Mouse (Mus musculus) layer of hippocampus, postnatal 10 days (tissue): Measurements from ENCODE around the gene Ryr3. TPM values are rescaled to one million over a fixed set of nuclear protein-coding genes. Genes with fewer than 3 reads are reported as not detected.

Experiments used
- DNase-seq, 2 experiments: peaks; one replicate each; pipeline ENCODE4 v3.0.0; 2021; ENCODE audit warnings: low spot score in 2 of 2
- total RNA-seq, 2 experiments: library from RNA; stranded (reverse); gene quantifications; 2 replicates each; pipeline ENCODE4 v1.2.3; 2021

Gene Ryr3
- total RNA-seq, 2 experiments from 2014 or later: 63.8 to 74.1 TPM

DNA sequence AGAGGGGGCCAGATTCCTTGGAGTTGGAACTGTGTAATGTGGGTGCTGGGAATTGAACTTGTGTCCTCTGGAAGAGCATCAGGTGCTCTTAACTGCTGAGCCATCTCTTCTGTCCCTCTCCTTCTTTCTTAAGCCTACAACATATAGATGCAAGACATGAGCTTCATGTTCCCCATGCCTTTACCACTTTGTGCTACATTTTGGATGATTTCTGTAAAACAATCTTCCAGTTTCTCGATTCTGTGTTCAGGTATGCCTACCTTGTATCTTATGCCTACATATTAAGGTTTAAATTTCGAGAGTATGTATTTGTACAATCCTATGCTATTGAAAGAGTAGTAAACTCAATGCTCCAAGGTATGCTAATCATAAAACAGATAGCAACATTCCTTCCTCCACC, 540.7 kb downstream of the Ryr3 start:
- DNase-seq: no peak

DNA sequence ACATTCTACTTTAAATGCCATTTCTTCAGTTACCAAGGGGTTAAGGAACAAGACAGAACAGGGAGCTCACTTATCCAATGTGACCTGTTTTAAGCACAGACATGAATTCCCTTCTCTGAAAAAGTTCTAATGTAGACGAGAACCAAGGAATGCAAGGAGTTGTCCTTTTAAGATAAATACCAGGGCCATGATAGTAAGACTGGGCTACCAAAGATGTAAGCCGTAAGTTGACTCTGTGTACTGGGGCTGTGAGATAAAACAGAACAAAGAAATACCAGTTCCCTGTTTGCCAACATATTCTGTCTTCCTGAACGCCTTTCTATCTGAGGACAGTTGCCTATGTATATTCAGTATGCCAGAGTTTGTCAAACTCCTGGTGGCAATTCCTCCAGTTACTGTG, 547.4 kb downstream of the Ryr3 start:
- DNase-seq: no peak

GRCm38 (mm10) chr2:112656131-112656530, 560.8 kb downstream of the Ryr3 start:
- DNase-seq: no peak

DNA sequence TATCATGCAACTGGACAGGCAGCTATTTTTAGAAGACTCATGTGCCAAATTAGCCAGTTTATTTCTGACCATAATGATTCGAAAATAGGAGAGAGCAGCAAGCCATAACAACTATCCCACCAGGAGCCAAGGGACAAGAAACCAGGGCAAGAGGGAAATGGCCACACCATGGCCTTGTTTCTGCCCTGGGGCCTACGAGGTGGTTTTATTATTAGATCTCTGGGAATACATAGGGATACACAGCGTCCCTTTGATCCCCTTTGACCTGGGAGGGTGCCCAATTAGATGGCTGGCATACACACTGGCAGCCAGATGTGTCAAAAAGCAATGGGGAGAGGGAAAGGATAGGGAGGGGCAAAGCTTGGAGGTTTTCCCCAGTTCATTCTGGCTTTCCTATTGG, 563.1 kb downstream of the Ryr3 start:
- no peak for DNase-seq

DNA sequence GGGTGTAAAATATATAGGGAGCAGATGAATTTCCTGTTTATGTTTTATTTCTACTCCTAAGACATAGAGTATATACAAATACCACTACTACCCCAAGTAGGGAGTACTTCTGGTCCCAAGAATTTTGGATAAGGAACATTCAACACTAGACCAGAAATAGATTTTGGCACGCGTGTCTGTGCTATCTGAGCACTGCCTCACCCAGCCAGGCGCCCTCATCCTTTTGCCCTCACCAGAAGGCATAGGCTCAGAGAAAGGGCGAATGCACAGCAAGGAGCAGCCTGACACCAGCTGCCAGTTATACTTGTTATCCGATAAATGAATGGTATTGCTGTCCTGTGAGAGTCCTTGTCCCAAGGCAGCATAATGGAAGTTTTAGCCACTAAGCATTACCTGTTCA, 579.7 kb downstream of the Ryr3 start:
- DNase-seq: no peak

DNA sequence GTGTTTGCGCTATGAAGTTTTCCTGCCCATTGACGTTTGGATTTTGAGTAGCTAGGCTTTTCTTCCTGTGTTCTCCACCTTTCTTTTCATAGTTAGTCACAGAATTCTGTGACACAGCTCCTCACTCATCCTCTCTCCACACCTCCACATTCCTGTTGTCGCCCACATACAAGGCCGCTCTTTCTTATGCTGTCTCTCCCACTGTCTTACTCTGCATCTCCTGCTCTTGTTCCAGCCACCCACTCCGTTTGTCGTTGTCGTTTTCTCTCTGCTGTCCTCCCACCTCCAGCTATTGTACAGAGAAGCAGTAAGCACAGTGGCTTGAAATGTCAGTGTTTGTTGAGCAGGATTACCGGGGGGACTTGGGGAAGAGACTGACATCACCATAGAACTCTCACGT, 584.4 kb downstream of the Ryr3 start:
- no peak for DNase-seq

- no peak for DNase-seq
These were observed 586.2 kb downstream of the Ryr3 start for GRCm38 (mm10) chr2:112630669-112631068.

- no peak for DNase-seq
These were observed 591.7 kb downstream of the Ryr3 start for GRCm38 (mm10) chr2:112625156-112625555.

- DNase-seq: no peak
These were observed 599.7 kb downstream of the Ryr3 start for GRCm38 (mm10) chr2:112617206-112617605.

- no peak for DNase-seq
These were observed 602.5 kb downstream of the Ryr3 start for GRCm38 (mm10) chr2:112614375-112614774.

GRCm38 (mm10) chr2:112612628-112613027, 604.3 kb downstream of the Ryr3 start:
- DNase-seq: no peak

DNA sequence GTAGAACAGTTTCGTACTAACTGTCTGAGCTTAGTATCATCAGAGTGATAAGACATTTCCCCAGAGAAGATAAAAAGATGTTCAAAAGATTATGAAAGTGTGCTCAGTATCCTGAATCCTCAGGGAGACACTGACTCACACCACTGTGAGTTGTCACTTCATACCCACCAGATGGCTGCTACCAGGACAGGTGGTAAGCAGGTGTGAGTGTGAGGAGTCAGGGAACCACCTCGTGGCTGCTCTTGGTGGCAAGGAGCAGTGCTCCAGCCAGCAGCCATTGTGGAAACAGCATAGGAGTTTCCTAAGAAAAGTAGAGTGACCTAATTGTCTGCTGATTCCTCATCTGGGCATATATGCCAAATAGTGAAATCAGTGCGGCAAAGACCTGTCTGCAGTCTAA, 610.4 kb downstream of the Ryr3 start:
- DNase-seq: no peak

DNA sequence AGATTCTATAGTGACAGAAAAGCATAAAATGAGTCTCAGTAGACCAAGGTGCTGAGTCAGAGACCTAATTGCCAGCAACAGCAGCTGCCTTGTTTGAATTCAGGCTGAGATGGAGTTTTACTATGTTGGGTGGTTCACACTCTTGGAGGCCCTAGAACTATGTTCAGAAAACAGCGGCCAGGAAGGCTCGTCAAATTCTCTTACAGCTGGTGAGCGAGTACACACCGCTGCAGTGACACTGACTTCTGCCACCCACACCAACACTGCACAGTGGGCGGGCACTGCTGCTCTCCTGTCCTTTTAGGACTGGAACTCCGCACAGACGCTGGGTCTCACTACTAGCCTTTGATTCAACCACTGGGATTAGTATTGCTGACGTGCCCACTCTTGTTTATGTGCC, 614.4 kb downstream of the Ryr3 start:
- DNase-seq: no peak

- no peak for DNase-seq
These were observed 616.7 kb downstream of the Ryr3 start for GRCm38 (mm10) chr2:112600222-112600621.

DNA sequence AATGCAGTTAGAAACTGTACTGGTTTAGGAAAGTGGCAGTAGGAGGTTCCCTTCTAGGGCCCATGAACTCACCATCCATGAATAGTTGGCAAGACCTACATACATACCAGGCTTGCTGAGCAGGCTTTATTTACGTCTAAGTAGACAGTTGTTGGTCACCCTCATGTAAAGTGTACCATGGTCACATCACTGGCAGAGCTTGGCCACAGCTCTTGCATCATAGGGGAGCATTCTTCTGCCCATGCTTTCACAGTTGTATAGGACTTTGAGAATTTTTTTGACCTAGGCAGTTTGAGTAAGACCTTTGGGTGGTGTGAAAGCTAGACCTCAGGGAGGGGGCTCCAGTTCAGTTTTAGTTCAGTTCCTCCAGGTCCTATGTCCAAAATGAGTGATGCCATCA, 619.8 kb downstream of the Ryr3 start:
- DNase-seq: no peak

GRCm38 (mm10) chr2:112596415-112596814, 620.5 kb downstream of the Ryr3 start:
- no peak for DNase-seq

DNA sequence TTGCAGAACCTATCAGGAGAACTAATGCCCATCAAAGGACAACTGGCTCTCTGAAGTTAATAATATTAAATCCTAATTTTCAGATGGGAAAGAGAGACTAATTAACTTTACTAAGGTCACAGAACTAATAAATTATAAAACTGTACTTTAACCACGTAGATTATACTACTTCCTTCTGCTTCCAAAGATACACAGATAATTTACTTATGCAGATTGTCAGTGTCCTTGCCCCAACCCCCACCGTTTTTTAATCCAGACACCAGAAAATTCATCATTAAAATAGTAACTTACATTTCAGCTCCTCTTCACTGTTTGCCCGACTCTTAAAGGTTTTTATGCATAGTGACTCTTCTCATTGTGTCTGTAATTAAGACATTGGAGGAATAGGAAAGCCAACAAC, 621.1 kb downstream of the Ryr3 start:
- no peak for DNase-seq

GRCm38 (mm10) chr2:112593781-112594180, 623.1 kb downstream of the Ryr3 start:
- no peak for DNase-seq

DNA sequence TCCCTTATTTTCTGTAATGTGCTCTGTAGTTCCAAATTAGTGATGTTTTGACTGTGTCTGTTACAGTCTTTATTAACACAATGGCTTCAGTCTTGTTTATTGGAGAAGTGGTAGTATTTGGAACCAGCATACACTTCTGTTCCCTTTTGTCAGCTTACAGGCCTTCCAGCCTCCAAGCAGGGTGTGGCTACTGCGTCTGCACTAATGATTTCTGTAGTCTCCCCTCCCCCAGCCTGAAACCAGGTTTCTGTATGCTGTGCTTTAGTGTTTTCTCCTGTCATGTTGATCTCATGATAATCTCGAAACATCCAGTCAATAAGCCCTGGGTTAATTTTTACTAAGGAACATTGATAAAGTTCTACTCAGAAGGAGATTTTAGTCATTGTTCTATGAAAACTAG, 623.6 kb downstream of the Ryr3 start:
- DNase-seq: no peak

DNA sequence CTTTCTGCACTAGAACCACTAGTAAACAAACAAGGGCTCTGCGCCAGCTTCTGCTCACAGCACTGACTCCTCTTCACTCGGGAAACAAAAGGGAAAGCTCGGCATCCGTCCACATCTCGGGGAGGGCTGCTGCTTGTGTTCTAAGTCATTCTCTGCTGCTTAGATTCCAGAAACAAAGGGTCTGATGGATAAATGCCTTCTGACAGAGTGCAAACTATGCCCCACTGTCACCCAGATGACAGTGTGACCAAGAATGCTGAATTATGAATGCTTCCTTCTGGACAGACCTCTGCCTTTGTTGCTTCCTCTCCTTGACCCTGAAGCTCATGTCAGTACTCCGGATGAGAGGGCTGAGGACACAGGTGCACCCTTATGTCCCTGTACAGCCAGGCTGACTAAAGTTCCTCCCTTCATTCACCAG, 625.4 kb downstream of the Ryr3 start:
- DNase-seq: peak; percentile 49 to 55

GRCm38 (mm10) chr2:112590985-112591384, 625.9 kb downstream of the Ryr3 start:
- no peak for DNase-seq
